Mouse (Mus musculus) megakaryocyte, embryonic 14.5 days (primary cell): ENCODE results near the gene Ankfy1.

Source experiments
- FLI1 ChIP-seq: IDR thresholded peaks from 2 replicates; pipeline ENCODE4 v1.6.1; 2012; ENCODE audit warnings: low read length, inconsistent platforms, mixed read lengths
- GATA1 ChIP-seq: IDR thresholded peaks from 3 replicates; pipeline ENCODE4 v1.6.1; 2012; ENCODE audit warnings: mixed read lengths, low read length, inconsistent platforms, borderline replicate concordance

- no peak for TF ChIP-seq GATA1
- no peak for TF ChIP-seq FLI1
These were observed 77.9 kb downstream of the Ankfy1 start for GRCm38 (mm10) chr11:72767716-72768115.
